Mouse (Mus musculus): ENCODE results near the gene Rer1.
"Not testable (repeated sequence)": the region's sequence is repeated elsewhere in the genome, so short reads cannot be mapped to it uniquely, and the experiment has no call there.

- not testable (repeated sequence) for TF ChIP-seq HCFC1 (IDR thresholded peaks at IDR 0.05; ENCODE audit: borderline replicate concordance, insufficient read depth, low read length); CHD2 (IDR thresholded peaks at IDR 0.05; ENCODE audit: low read depth, low read length); ZNF384 (IDR thresholded peaks at IDR 0.05; ENCODE audit: low read depth, low read length); MAFK (IDR thresholded peaks at IDR 0.05; ENCODE audit: insufficient read depth, low read depth, low read length); ZC3H11A (IDR thresholded peaks at IDR 0.05; ENCODE audit: borderline replicate concordance, low read depth, low read length)
Measured at GRCm38 (mm10) chr4:155078808-155079207, 7.4 kb downstream of the Rer1 start.

Data from ES-E14 (cell line).